Mouse (Mus musculus): ENCODE measurements around the gene Zfp1.
A peak's percentile ranks its signal among the peaks of the same experiment; 100 is the strongest.

The Zfp1 gene

GRCm38 (mm10) chr8:111678111-111678510 lies 34.9 kb downstream of the Zfp1 start:
- Histone ChIP-seq H3K27me3 (ENCODE audit: control insufficient read depth, insufficient read depth, low read length, poor library complexity, severe bottlenecking) (no peaks in the 10 kb centered on the region), H3K36me3 (ENCODE audit: control insufficient read depth, insufficient read depth, low read length, poor library complexity, severe bottlenecking) (no peaks in the 10 kb centered on the region)
- DNase-seq (ENCODE audit: low read depth, low spot score): peak; percentile 81

GRCm38 (mm10) chr8:111678848-111679247 lies 35.6 kb downstream of the Zfp1 start:
- no peak for DNase-seq (ENCODE audit: low read depth, low spot score)
- H3K27me3 ChIP-seq (ENCODE audit: control insufficient read depth, insufficient read depth, low read length, poor library complexity, severe bottlenecking): no peaks in the 10 kb centered on the region
- no peaks in the 10 kb centered on the region for H3K36me3 ChIP-seq (ENCODE audit: control insufficient read depth, insufficient read depth, low read length, poor library complexity, severe bottlenecking)

- Histone ChIP-seq H3K36me3 (ENCODE audit: control insufficient read depth, insufficient read depth, low read length, poor library complexity, severe bottlenecking) (no peaks in the 10 kb centered on the region), H3K27me3 (ENCODE audit: control insufficient read depth, insufficient read depth, low read length, poor library complexity, severe bottlenecking) (no peaks in the 10 kb centered on the region)
- no peak for DNase-seq (ENCODE audit: low read depth, low spot score)
These were observed 37.3 kb downstream of the Zfp1 start for GRCm38 (mm10) chr8:111680423-111681028.

GRCm38 (mm10) chr8:111681153-111681552 lies 38.0 kb downstream of the Zfp1 start:
- no peak for DNase-seq (ENCODE audit: low read depth, low spot score)
- H3K27me3 ChIP-seq (ENCODE audit: control insufficient read depth, insufficient read depth, low read length, poor library complexity, severe bottlenecking): no peaks in the 10 kb centered on the region

GRCm38 (mm10) chr8:111682521-111682920 lies 39.3 kb downstream of the Zfp1 start:
- H3K36me3 ChIP-seq (ENCODE audit: control insufficient read depth, insufficient read depth, low read length, poor library complexity, severe bottlenecking): no peaks in the 10 kb centered on the region
- no peaks in the 10 kb centered on the region for H3K27me3 ChIP-seq (ENCODE audit: control insufficient read depth, insufficient read depth, low read length, poor library complexity, severe bottlenecking)
- DNase-seq (ENCODE audit: low read depth, low spot score): no peak

More at GRCm38 (mm10) chr8:111681153-111681552, 38.0 kb downstream of the Zfp1 start:
- H3K36me3 ChIP-seq (ENCODE audit: control insufficient read depth, insufficient read depth, low read length, poor library complexity, severe bottlenecking): no peaks in the 10 kb centered on the region

GRCm38 (mm10) chr8:111686881-111687280 lies 43.7 kb downstream of the Zfp1 start:
- no peak for DNase-seq (ENCODE audit: low read depth, low spot score)
- no peaks in the 10 kb centered on the region for H3K27me3 ChIP-seq (ENCODE audit: control insufficient read depth, insufficient read depth, low read length, poor library complexity, severe bottlenecking)
- H3K36me3 ChIP-seq (ENCODE audit: control insufficient read depth, insufficient read depth, low read length, poor library complexity, severe bottlenecking): no peaks in the 10 kb centered on the region

- Histone ChIP-seq H3K36me3 (ENCODE audit: control insufficient read depth, insufficient read depth, low read length, poor library complexity, severe bottlenecking) (no peaks in the 10 kb centered on the region), H3K27me3 (ENCODE audit: control insufficient read depth, insufficient read depth, low read length, poor library complexity, severe bottlenecking) (no peaks in the 10 kb centered on the region)
- no peak for DNase-seq (ENCODE audit: low read depth, low spot score)
These were observed 47.8 kb downstream of the Zfp1 start, which contains the start of gene Ctrb1 for GRCm38 (mm10) chr8:111690960-111691445. Gene Ctrb1, minus strand, starts transcription at chr8:111691010.

- no peak for DNase-seq (ENCODE audit: low read depth, low spot score)
- Histone ChIP-seq H3K36me3 (ENCODE audit: control insufficient read depth, insufficient read depth, low read length, poor library complexity, severe bottlenecking) (no peaks in the 10 kb centered on the region), H3K27me3 (ENCODE audit: control insufficient read depth, insufficient read depth, low read length, poor library complexity, severe bottlenecking) (peaks cover 2% of the 10 kb centered on the region; the same call in 1 of the 2 replicates)
These were observed 50.1 kb downstream of the Zfp1 start for GRCm38 (mm10) chr8:111693261-111693741.

GRCm38 (mm10) chr8:111695441-111695840 lies 52.2 kb downstream of the Zfp1 start:
- peaks cover 2% of the 10 kb centered on the region; the same call in 1 of the 2 replicates for H3K27me3 ChIP-seq (ENCODE audit: control insufficient read depth, insufficient read depth, low read length, poor library complexity, severe bottlenecking)
- no peak for DNase-seq (ENCODE audit: low read depth, low spot score)
- no peaks in the 10 kb centered on the region for H3K36me3 ChIP-seq (ENCODE audit: control insufficient read depth, insufficient read depth, low read length, poor library complexity, severe bottlenecking)

- peaks cover 2% of the 10 kb centered on the region; the same call in 1 of the 2 replicates for H3K27me3 ChIP-seq (ENCODE audit: control insufficient read depth, insufficient read depth, low read length, poor library complexity, severe bottlenecking)
- H3K36me3 ChIP-seq (ENCODE audit: control insufficient read depth, insufficient read depth, low read length, poor library complexity, severe bottlenecking): no peaks in the 10 kb centered on the region
- DNase-seq (ENCODE audit: low read depth, low spot score): no peak
These were observed 54.5 kb downstream of the Zfp1 start for GRCm38 (mm10) chr8:111697655-111698054.

GRCm38 (mm10) chr8:111699035-111699434 lies 55.8 kb downstream of the Zfp1 start:
- Histone ChIP-seq H3K27me3 (ENCODE audit: control insufficient read depth, insufficient read depth, low read length, poor library complexity, severe bottlenecking) (peaks cover 2% of the 10 kb centered on the region; the same call in 1 of the 2 replicates), H3K36me3 (ENCODE audit: control insufficient read depth, insufficient read depth, low read length, poor library complexity, severe bottlenecking) (no peaks in the 10 kb centered on the region)
- no peak for DNase-seq (ENCODE audit: low read depth, low spot score)

GRCm38 (mm10) chr8:111700201-111700600 lies 57.0 kb downstream of the Zfp1 start:
- DNase-seq (ENCODE audit: low read depth, low spot score): no peak
- H3K36me3 ChIP-seq (ENCODE audit: control insufficient read depth, insufficient read depth, low read length, poor library complexity, severe bottlenecking): no peaks in the 10 kb centered on the region
- peaks cover 2% of the 10 kb centered on the region; the same call in 1 of the 2 replicates for H3K27me3 ChIP-seq (ENCODE audit: control insufficient read depth, insufficient read depth, low read length, poor library complexity, severe bottlenecking)

GRCm38 (mm10) chr8:111700740-111701139 lies 57.5 kb downstream of the Zfp1 start:
- peaks cover 2% of the 10 kb centered on the region; the same call in 1 of the 2 replicates for H3K27me3 ChIP-seq (ENCODE audit: control insufficient read depth, insufficient read depth, low read length, poor library complexity, severe bottlenecking)
- DNase-seq (ENCODE audit: low read depth, low spot score): no peak
- H3K36me3 ChIP-seq (ENCODE audit: control insufficient read depth, insufficient read depth, low read length, poor library complexity, severe bottlenecking): no peaks in the 10 kb centered on the region

- no peak for DNase-seq (ENCODE audit: low read depth, low spot score)
- peaks cover 2% of the 10 kb centered on the region; the same call in 1 of the 2 replicates for H3K27me3 ChIP-seq (ENCODE audit: control insufficient read depth, insufficient read depth, low read length, poor library complexity, severe bottlenecking)
- H3K36me3 ChIP-seq (ENCODE audit: control insufficient read depth, insufficient read depth, low read length, poor library complexity, severe bottlenecking): no peaks in the 10 kb centered on the region
These were observed 58.2 kb downstream of the Zfp1 start for GRCm38 (mm10) chr8:111701380-111701779.

- no peaks in the 10 kb centered on the region for H3K36me3 ChIP-seq (ENCODE audit: control insufficient read depth, insufficient read depth, low read length, poor library complexity, severe bottlenecking)
- no peaks in the 10 kb centered on the region; the same call in 1 of the 2 replicates for H3K27me3 ChIP-seq (ENCODE audit: control insufficient read depth, insufficient read depth, low read length, poor library complexity, severe bottlenecking)
- no peak for DNase-seq (ENCODE audit: low read depth, low spot score)
These were observed 61.4 kb downstream of the Zfp1 start for GRCm38 (mm10) chr8:111704585-111704984.

Measured in splenic B cell, adult 2 months (primary cell).